Mouse (Mus musculus): ENCODE measurements at regions not wholly inside any gene's neighbourhood (a gene's known extent, or its start where the extent isn't known, plus 50 kb on each side); places are given as distances from the start of the nearest gene placed in this dataset.

- DNase-seq, result no peak
- intact Hi-C loops (cut with DNase I), result no loop called here
These were observed 225.6 kb downstream of the Fam173b start for GRCm38 (mm10) chr15:31827219-31827618.

GRCm38 (mm10) chr15:31841519-31841918 lies 239.9 kb downstream of the Fam173b start:
- intact Hi-C loops (cut with DNase I), result no loop called here
- no peak for DNase-seq

- DNase-seq, result no peak
- intact Hi-C loops (cut with DNase I), result no loop called here
These were observed 253.1 kb downstream of the Fam173b start for GRCm38 (mm10) chr15:31854764-31855163.

GRCm38 (mm10) chr15:31855188-31855587 lies 253.5 kb downstream of the Fam173b start:
- intact Hi-C loops (cut with DNase I), result no loop called here
- DNase-seq, result no peak

GRCm38 (mm10) chr15:31869100-31869499 lies 267.4 kb downstream of the Fam173b start:
- no peak for DNase-seq
- intact Hi-C loops (cut with DNase I), result no loop called here

GRCm38 (mm10) chr15:31869673-31870417 lies 268.2 kb downstream of the Fam173b start:
- no peak for DNase-seq
- intact Hi-C loops (cut with DNase I), result no loop called here

- no peak for DNase-seq
- intact Hi-C loops (cut with DNase I), result no loop called here
These were observed 273.8 kb downstream of the Fam173b start for GRCm38 (mm10) chr15:31875436-31875835.

- intact Hi-C loops (cut with DNase I), result no loop called here
- DNase-seq, result no peak
These were observed 278.8 kb downstream of the Fam173b start for GRCm38 (mm10) chr15:31880479-31880878.

- intact Hi-C loops (cut with DNase I), result no loop called here
- DNase-seq, result no peak
These were observed 280.7 kb downstream of the Fam173b start for GRCm38 (mm10) chr15:31882331-31882730.

GRCm38 (mm10) chr15:31883516-31883915 lies 281.9 kb downstream of the Fam173b start:
- intact Hi-C loops (cut with DNase I), result no loop called here
- no peak for DNase-seq

- intact Hi-C loops (cut with DNase I), result no loop called here
- DNase-seq, result no peak
These were observed 278.0 kb upstream of the Tas2r119 start for GRCm38 (mm10) chr15:31898904-31899650.

GRCm38 (mm10) chr15:31900325-31900724 lies 276.8 kb upstream of the Tas2r119 start:
- intact Hi-C loops (cut with DNase I), result no loop called here
- DNase-seq, result no peak

- intact Hi-C loops (cut with DNase I), result no loop called here
- DNase-seq, result no peak
These were observed 268.7 kb upstream of the Tas2r119 start for GRCm38 (mm10) chr15:31908432-31908831.

- intact Hi-C loops (cut with DNase I), result no loop called here
- no peak for DNase-seq
These were observed 265.1 kb upstream of the Tas2r119 start for GRCm38 (mm10) chr15:31911978-31912377.

GRCm38 (mm10) chr15:31921485-31921884 lies 255.6 kb upstream of the Tas2r119 start:
- no peak for DNase-seq
- intact Hi-C loops (cut with DNase I), result no loop called here

- intact Hi-C loops (cut with DNase I), result no loop called here
- no peak for DNase-seq
These were observed 216.8 kb upstream of the Tas2r119 start for GRCm38 (mm10) chr15:31960301-31960700.

GRCm38 (mm10) chr15:31961963-31962362 lies 215.1 kb upstream of the Tas2r119 start:
- intact Hi-C loops (cut with DNase I), result no loop called here
- no peak for DNase-seq

GRCm38 (mm10) chr15:31964911-31965310 lies 212.2 kb upstream of the Tas2r119 start:
- no peak for DNase-seq
- intact Hi-C loops (cut with DNase I), result no loop called here

- no peak for DNase-seq
- intact Hi-C loops (cut with DNase I), result no loop called here
These were observed 211.5 kb upstream of the Tas2r119 start for GRCm38 (mm10) chr15:31965542-31965941.

GRCm38 (mm10) chr15:31972891-31973290 lies 204.2 kb upstream of the Tas2r119 start:
- intact Hi-C loops (cut with DNase I), result no loop called here
- DNase-seq, result no peak

- intact Hi-C loops (cut with DNase I), result no loop called here
- no peak for DNase-seq
These were observed 203.2 kb upstream of the Tas2r119 start for GRCm38 (mm10) chr15:31973889-31974288.

GRCm38 (mm10) chr15:31976461-31976860 lies 200.6 kb upstream of the Tas2r119 start:
- intact Hi-C loops (cut with DNase I), result no loop called here
- no peak for DNase-seq
